Mouse (Mus musculus) CD4-positive, CD25-positive, alpha-beta regulatory T cell, adult 2 months (primary cell): Measurements from ENCODE around the gene Wdfy2.
"Not testable (repeated sequence)": the region's sequence is repeated elsewhere in the genome, so short reads cannot be mapped to it uniquely, and the experiment has no call there.

Experiments used
- DNase-seq: peaks from one replicate; pipeline ENCODE4 v3.0.0-alpha.2; 2012; ENCODE audit warnings: low read depth, low spot score

The Wdfy2 gene

GRCm38 (mm10) chr14:62878634-62879430, 41.4 kb downstream of the Wdfy2 start:
- no peak for DNase-seq

GRCm38 (mm10) chr14:62879497-62879896, 42.0 kb downstream of the Wdfy2 start:
- DNase-seq, result peak; percentile 76

- no peak for DNase-seq
Measured at GRCm38 (mm10) chr14:62880084-62880851, 42.8 kb downstream of the Wdfy2 start.

GRCm38 (mm10) chr14:62882061-62882614, 44.7 kb downstream of the Wdfy2 start:
- DNase-seq, result no peak

- no peak for DNase-seq
Measured at GRCm38 (mm10) chr14:62883551-62883950, 46.1 kb downstream of the Wdfy2 start.

- no peak for DNase-seq
Measured at GRCm38 (mm10) chr14:62884171-62884570, 46.7 kb downstream of the Wdfy2 start.

- no peak for DNase-seq
Measured at GRCm38 (mm10) chr14:62884639-62885038, 47.2 kb downstream of the Wdfy2 start.

GRCm38 (mm10) chr14:62885146-62885545, 47.7 kb downstream of the Wdfy2 start:
- DNase-seq, result no peak

- DNase-seq, result no peak
Measured at GRCm38 (mm10) chr14:62891401-62891800, 53.9 kb downstream of the Wdfy2 start.

- DNase-seq, result no peak
Measured at GRCm38 (mm10) chr14:62892771-62893641, 55.5 kb downstream of the Wdfy2 start.

- not testable (repeated sequence) for DNase-seq
Measured at GRCm38 (mm10) chr14:62893642-62894180, 56.2 kb downstream of the Wdfy2 start.

- no peak for DNase-seq
Measured at GRCm38 (mm10) chr14:62894924-62895840, 57.7 kb downstream of the Wdfy2 start.

- DNase-seq, result no peak
Measured at GRCm38 (mm10) chr14:62898061-62898460, 60.6 kb downstream of the Wdfy2 start.

- no peak for DNase-seq
Measured at GRCm38 (mm10) chr14:62907888-62908287, 70.4 kb downstream of the Wdfy2 start.

GRCm38 (mm10) chr14:62908550-62908949, 71.1 kb downstream of the Wdfy2 start:
- DNase-seq, result no peak

- DNase-seq, result no peak
Measured at GRCm38 (mm10) chr14:62910859-62911258, 73.4 kb downstream of the Wdfy2 start.

GRCm38 (mm10) chr14:62915146-62915685, 77.7 kb downstream of the Wdfy2 start:
- no peak for DNase-seq

GRCm38 (mm10) chr14:62916488-62917034, 79.1 kb downstream of the Wdfy2 start:
- no peak for DNase-seq

- no peak for DNase-seq
Measured at GRCm38 (mm10) chr14:62921401-62921800, 83.9 kb downstream of the Wdfy2 start.

- DNase-seq, result no peak
Measured at GRCm38 (mm10) chr14:62922637-62923036, 85.2 kb downstream of the Wdfy2 start.
